Mouse (Mus musculus) right cerebral cortex, postnatal 36 days (tissue): Measurements from ENCODE around the gene Snw1.
"Not testable (repeated sequence)": the region's sequence is repeated elsewhere in the genome, so short reads cannot be mapped to it uniquely, and the experiment has no call there.

ENCODE experiments used
- DNase-seq, 2 experiments: peaks; one replicate each; pipeline ENCODE4 v3.0.0; 2022; ENCODE audit warnings: low spot score in 2 of 2, mixed read lengths in 1 of 2

The Snw1 gene

DNA sequence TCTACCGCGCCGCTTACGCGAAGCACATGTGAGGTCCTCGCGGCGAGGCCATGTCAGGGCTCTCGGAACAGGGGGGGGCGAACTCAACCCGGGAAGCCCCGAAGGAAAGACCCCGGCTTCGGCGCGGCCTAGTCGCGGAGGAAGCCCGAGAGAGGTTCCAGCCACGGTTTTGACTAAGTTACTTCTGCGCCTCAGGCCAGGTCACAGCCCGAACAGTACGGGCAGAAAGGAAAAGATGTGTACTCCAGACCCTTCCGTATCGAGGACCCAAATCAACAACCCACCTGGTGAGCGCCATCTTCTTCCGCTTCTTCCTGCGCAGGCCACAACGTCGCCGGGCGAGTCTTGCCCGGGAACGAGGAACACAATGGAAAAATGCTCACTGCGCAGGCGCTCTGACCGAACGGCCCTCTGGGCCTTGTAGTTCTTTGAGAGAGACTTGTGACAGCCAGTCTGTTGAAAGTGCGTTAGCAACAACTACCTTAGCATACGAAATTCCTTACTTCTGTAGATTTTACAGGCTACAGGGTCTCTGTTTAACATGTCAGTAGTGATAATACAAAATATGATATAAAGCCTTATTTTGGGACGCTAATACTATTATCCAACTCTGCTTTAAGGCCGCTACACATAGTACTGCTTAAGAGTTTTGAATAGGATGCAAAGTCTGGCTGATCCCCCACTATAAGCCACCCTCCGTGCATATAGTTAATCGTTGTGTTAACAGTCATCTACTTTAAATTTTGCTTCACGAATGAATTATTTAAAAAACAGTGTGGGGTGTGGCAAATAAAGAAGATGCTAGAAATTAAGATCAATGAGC lies at the start of gene Snw1:
TSS of gene Snw1 (minus strand) at position 311 of the 823 bp plus-strand sequence.
- DNase-seq = peak; percentile 94

DNA sequence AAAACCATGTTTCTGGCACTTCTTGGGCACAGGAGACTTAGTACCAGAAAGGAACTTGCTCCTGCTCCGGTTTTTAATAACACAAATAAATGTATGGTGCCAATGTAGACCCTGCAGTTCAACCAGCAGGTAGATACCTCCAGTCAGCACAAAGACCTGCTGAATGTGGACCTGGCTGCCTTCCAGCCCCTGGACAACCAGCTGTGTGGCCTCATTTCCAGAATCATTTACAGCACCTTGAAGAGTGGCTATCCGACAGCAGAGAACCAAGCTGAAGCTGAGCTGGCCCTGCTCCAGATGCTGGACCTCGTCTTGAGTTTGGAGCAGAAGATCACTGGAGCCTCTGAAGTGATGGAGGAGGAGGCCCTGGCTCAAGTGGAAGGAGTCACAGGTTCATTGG lies 47.5 kb upstream of the Snw1 start:
- not testable (repeated sequence) for DNase-seq

DNA sequence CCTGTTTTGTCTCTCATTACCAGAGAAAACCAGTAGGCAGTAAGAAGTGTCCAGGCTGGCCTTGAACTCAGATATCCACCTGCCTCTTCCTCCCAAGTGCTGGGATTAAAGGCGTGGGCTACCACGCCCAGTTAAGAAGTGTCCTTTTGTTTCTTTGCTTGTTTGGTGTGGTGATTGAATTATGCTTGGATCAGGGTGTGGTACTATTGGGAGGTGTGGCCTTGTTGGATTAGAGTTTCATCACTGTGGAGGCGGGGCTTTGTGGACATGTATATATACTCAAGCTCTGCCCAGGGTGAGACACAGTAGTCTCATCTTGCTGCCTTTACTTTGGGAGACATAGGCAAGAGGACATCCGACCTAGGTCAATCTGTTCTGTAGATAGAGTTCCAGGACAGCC lies 41.9 kb upstream of the Snw1 start, which contains the start of gene Gm8300:
TSS of gene Gm8300 (plus strand) at position 301 of the 400 bp plus-strand sequence.
- not testable (repeated sequence) for DNase-seq

DNA sequence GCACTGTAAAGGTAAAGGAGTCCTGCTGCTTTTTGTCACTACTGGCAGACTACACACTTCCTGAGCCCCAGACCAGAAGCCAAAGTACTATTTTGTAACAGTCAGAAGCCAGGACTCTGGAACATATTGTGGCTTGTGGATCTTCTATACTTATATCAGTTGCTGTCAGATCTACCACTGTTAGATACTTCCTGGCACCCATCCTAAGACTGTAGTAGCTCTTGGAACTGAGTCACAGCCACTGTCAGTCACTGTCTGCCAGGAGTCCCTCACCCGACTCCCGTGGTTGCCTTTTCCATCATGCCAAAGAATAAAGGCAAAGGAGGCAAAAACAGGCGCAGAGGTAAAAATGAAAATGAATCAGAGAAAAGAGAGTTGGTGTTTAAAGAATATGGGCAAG lies 22.3 kb upstream of the Snw1 start, which contains the start of gene Gm5788:
TSS of gene Gm5788 (plus strand) at position 301 of the 400 bp plus-strand sequence.
- DNase-seq = not testable (repeated sequence)

DNA sequence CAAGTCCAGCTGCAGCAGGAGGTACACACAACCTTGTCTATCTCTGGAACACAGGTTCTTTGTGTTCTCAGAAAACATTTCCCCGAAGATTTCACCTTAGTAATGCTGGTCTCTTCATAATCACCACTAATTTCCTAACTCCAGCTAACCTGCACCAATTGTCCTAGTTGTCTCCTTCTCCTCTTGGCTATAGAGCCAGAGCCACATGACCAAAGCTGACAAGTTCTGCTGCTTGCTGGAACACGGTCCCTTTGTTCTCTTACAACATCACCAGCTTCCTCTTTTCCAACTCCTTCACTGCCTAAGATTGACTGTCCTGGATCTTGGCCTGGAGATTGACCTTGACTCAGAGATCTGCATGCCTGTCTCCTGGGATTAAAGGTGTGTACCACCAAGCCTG lies 16.6 kb upstream of the Snw1 start:
- not testable (repeated sequence) for DNase-seq

DNA sequence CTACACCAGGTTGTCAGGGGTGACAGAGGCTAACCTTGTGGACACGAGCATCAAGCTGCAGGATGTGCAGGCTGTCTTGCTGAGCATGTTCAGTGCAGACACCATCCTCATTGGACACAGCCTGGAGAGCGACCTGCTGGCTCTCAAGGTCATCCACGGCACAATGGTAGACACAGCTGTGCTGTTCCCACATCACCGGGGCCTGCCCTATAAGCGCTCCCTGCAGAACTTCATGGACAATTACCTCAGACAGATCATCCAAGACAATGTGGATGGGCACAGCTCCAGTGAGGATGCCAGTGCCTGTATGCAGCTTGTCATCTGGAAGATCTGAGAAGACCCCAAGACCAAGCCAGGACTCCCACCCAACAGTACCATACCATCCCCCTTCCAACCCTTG lies 10.4 kb upstream of the Snw1 start:
- DNase-seq = not testable (repeated sequence)

DNA sequence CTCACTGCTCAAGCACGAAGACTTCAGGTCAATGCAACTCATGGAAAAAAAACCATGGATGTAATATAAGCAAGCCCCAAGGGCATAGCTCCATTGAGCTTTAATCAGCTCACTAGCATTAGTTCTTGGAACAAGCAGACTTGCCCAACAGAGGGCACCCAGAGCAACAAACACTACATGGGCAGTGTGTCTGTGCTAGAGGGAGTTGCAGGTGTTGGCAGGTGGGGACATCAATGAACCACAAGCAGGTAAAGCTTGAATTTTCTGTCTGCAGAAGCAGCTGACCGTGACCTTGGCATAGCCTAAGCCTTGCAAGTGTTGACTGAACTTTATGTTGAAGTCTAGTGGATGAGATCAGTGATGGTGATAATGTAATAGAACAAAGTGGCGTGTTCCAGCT lies 2.7 kb upstream of the Snw1 start:
- DNase-seq = no peak

DNA sequence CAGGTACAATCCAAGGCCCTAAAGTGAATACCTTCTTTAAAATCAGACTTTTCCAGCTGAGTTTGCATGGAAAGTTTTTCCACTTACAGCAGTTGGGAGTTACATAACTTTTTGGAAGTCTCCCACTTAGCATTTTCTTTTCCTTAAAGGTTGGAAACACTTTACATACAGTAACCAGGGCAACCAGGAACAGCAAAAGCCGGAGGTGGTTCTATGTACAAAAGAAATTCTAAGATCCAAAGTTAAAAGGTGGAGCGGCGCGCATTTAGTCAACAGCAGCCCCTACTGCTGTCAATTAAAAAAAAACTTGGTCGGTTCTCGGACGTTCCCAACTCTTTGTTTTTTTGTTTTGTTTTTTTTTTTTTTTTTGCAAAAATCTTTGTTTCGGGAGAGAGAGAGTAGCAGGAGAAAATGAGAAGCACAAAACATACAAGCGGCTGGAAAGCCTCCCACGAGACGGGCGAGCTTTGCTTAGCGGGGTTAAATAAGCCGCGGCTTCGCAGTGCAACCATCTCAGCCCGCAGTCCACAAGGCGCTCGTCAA lies 582 bp downstream of the Snw1 start:
- DNase-seq = peak; percentile 37

DNA sequence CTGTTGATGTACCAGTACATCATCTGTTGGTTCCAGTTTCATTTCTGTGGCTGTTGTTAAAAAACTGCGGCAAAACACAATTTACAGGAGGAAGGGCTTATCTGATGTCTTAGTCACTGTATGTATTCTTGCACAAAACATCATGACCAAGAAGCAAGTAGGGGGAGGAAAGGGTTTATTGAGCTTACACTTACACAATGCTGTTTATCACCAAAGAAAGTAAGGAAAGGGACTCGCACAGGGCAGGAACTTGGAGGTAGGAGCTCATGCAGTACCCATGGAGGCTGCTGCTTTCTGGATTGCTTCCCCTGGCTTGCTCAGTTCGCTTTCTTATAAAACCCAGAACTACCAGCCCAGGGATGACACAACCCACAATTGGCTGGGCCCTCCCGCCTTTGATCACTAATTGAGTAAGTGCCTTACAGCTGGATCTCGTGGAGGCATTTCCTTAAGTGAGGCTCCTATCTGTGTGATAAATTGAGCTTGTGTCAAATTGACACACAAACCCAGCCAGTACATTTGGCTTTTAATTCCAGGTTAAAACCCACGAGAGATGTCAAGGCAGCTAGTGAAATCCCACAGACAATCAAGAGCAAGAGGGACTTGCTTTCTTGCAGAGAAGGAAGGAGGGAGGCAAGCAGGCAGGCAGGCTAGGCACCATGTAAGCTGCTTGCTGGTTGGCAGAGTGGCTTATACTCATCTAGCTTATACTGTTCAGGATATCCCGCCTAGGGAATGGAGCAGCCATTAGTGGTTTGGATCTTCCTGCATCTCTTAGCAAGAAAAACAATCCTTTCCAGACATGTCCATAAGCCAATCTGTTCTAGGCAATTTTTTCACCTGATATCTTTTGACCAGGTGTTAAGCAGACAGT lies 1.6 kb downstream of the Snw1 start:
- no peak for DNase-seq

DNA sequence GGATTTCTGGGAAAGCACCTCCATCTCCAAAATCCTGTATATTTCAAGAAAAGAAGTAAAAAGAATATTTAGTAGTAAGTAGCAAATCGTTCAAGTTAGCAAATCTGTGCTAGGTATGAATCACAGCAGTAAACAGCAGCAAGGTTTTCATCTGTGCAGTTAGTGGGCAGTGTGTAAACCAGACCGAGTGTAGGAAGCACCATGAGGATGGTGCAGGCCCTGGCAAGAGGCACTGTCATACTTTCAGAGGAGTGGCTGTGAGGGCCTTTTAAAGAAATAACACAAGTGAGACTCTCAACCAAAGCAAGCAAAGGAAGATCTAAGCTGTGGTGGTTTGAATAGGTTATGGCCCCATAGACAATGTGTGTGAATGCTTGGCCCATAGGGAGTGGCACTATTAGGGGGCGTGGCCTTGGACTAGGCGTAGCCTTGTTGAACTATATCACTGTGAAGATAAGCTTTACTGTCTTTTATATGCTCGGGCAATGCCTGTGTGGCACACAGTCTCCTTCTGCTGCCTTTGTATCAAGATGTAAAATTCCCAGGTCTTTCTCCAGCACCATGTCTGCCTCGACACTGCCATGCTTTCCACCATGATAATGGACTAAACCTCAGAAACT lies 7.3 kb downstream of the Snw1 start:
- no peak for DNase-seq

DNA sequence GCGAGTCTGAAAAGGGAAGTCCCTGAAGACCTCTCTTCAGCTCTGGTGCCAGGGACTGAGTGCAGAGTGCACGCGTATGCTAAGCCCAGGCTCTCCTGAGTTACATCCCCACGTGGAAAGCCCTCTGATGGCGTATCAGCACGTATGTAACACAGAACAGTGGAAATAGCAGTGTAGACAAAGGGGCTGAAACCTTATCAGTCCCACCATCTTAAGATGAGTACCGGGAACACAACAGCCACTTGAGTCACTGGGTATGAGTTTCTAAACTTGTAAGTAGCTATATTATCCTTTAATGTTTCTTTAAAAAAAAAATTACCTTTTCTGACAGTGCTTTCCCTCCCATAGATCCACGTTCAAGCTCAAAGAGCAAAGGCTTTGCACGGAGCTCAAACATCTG lies 22.6 kb downstream of the Snw1 start:
- no peak for DNase-seq

DNA sequence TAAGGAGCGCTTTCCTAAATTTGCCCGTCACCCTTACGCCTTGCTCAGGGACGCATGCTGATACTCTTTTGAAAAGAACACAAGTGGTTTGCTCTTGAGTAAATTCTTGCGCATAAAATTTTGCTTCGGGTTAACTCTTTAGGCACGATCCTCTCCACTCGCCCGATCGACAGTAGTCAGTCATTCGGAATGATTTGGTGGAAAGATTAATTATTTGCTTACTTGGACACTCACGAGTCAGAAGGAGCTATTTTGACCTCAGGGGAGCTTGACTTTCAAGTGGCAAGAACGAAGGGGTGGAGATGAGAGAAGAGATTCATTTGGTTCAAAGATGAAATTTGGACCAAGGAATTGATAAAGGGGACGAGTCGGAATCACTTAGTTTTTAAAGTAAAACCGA lies 27.9 kb downstream of the Snw1 start:
- DNase-seq = no peak

DNA sequence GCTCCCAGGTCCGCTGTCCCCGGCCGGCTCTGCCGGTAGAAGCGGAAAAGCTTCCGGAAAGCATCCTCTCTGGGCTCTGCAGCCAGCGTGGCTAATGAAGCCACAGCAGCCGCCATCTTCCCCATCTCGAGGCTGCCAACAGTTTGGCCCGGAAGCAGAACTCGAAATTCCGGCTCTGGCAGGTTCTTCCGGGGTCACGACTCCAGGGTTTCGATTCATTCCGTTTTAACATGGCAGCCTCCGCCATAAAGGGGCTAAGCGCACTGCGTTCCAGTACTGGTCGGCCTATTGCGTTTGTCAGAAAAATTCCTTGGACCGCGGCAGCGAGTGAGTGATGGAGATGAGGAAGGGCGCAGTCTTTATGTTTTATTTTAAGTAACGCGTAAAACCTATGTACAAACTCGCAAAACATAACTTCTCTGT lies 28.4 kb downstream of the Snw1 start, which contains the start of the genes Slirp and Alkbh1:
TSS of gene Slirp (plus strand) at position 197 of the 423 bp plus-strand sequence.
TSS of gene Alkbh1 (minus strand) at position 318 of the 423 bp plus-strand sequence.
- DNase-seq = peak; percentile 88 to 91

DNA sequence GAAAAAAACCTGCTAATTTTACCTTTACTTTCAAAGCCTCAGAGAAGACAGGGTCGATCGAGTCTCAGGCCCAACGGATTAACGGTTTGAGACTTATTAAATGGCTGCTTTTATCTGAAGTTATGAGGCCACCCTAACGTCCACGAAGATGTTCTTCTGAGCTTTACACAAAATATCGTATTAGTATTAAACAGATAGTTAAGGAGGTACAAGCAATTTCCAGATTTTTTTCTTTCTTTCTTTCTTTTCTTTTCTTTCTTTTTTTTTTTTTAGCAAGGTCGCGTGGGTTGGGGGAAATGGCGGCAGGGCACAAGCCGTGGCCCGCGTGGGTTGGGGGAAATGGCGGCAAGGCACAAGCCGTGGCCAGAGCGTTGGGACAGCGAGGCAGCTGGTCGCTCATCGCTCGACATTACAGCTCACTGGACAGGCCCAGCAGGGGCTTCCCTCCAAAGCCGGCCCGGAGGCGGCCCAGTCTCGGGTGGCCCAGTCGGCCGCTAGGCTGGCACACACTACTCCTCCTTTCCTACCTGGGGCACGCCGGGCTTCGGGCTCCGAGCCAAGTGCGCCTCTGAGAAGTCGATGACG lies 28.9 kb downstream of the Snw1 start:
- DNase-seq = no peak

DNA sequence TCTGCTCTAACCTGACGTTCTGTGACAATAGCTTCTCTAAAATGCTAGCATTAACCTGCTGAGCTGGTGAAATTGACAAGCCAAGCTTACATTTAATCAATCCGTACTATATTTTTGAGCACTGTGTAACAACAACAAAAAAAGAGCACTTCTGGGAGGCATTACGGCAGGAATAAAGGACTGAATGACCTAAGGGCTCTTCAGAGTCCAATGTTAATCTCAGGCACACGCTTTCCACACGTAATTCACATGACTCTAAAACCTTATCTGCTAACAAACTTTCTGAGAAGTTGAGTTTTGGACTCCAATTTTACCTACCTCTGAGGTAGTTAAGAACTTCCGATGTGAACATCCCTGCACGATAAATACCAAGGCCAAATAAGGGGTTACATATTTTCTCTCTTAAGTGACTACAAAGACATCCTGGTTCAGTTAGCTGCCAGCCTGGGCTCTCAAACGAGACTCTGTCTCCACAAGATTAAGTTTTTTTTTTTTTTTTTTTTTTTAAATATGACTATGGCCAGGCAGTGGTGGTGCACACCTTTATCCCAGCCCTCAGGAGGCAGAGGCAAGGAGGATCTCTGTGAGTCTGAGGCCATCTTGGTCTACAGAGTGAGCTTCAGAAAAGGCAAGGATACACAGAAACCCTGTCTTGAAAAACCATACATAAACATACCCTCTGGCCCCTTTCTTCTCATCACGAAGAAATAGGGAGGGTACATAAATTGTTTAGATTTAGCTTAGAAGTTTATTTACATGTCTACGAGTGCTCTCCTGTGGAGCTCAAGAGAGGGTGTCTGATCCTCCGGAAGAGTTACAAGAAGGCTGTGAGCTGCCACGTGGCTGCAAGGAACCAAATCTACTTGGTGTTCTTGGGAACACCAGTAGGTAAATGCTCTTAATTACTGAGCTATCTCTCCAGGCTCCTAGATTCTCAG lies 29.6 kb downstream of the Snw1 start:
- DNase-seq = no peak

DNA sequence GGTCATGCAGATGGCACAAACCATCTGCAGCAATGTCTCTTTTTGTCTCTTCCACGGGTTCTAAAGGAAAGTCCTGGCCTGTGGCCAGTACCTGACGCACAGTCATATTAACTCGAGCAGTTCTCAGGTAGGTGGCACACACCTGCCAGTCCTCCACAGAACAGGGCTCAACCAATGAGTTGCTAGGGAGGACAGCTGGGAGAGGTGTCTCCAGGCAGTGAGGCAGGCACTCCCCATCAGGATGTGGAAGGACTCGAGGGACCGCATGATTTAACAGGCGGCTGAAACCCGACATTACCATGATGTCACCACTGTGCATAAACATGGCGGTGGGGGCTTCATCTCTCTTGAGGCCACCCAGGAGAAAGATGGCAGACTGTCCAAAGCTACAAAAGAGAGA lies 43.2 kb downstream of the Snw1 start:
- DNase-seq = no peak

DNA sequence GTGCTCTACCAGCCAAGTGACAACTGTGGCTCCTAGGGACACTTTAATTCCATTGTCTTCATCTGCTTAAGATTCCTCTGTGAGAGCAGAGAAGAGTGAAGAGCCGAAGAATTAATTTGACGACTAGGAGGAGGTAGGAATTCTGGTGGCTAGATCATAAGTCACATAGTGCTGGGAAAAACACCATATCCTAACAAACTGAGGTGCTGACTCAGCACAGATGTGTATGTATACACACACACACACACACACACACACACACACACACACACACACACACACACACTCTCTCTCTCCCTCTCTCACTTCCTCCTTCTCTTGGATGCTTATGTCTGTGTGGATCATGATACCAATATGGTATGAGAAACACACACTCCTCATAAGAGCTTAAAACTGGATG lies 43.8 kb downstream of the Snw1 start:
- no peak for DNase-seq

DNA sequence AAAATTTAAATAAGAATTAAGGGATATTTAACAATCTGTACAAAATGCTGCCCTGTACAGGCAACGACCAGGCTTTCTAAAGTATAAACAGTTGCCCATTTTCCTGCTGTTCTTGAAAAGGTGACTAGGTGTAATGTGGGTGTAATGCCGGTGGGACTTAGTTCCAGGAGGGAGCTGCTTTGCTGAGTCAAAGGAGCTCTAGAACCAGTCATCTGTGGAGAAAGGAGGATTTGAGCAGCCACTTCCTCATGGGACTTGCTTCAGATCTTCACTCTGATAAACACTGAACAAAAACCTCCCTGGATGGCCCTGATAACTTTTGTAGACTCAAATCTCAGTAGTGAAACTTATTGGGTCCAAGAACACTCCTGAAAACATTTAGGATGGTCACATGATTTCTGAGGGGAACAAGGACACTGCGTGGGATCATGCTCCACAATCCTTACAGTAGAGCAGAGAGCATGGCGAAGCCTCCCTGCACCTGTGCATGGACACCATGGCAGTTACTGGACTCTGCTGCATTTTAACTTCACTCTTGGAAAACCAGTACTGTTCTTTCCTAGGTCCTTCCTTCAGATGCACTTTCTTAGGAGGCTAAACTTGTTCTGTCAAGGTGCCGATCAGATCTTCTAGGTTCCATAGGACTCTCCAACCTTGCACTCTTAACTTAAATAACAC lies 45.6 kb downstream of the Snw1 start:
- DNase-seq = no peak

DNA sequence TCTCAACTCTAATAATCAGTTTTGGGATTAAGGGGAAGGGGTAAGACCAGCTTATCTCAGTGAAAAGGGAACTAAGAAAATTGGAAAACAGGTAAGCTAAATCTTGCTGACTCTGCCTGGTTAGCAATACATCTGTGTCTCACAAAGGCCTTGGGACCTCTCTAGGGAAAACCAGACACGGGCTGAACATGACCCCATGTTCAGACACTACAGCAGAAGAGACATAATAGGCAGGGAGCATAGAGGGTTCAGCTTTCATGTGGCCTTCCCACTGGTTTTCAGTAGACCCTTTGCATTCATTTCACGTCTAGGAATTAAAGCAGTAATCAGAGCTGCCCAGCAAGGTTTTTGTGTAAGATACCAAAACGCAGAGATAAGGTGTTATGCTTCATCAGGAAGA lies 47.6 kb downstream of the Snw1 start:
- no peak for DNase-seq

DNA sequence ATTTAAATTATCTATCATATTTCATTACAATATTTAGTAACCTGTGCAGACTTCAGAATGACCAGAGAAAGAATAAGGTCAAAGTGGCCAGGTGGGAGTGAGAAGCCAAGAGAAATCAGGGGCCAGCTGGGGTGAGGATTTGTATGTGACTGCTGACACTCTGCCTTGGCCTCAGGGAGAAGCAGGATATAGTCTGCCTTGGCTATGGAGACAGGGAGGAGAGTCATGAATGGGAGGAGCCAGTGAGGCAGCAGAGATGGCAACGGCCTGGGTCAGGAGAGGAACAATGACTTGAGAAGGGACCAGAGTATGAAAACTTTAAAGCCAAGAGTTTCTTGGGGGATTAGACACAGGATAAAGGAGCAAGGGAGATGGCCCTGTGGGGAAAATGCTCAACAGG lies 48.4 kb downstream of the Snw1 start:
- no peak for DNase-seq
